Mouse (Mus musculus) limb, embryonic 14.5 days (tissue): Measurements from ENCODE around the gene Slc1a7. TPM values are rescaled to one million over a fixed set of nuclear protein-coding genes. Genes with fewer than 3 reads are reported as not detected.

Source experiments
- ATAC-seq: fragments of 200-750 bp; cut with Nextera tagmentation; 2 replicates; pipeline ENCODE4 v1.8.0; 2017; ENCODE audit warnings: low read depth, moderate number of reproducible peaks, moderate TSS enrichment; ENCODE audit not compliant: low FRiP score
- DNase-seq: peaks from one replicate; pipeline ENCODE4 v3.0.0-alpha.2; 2015; ENCODE audit warnings: low spot score
- H3K27ac ChIP-seq: fragments of 300-500 bp; sonication (generic); replicated peaks from 2 replicates; pipeline ENCODE4 v1.5.1; 2014; ENCODE audit warnings: low read depth, mild to moderate bottlenecking, low read length, moderate library complexity, mixed read lengths
- H3K27me3 ChIP-seq: fragments of 300-500 bp; sonication (generic); 2 replicates; pipeline ENCODE4 v1.6.1; 2014; ENCODE audit warnings: low read length, mixed read lengths; ENCODE audit not compliant: control insufficient read depth, insufficient read depth
- H3K36me3 ChIP-seq: fragments of 300-500 bp; sonication (generic); 2 replicates; pipeline ENCODE4 v1.6.1; 2014; ENCODE audit warnings: mild to moderate bottlenecking, low read length, moderate library complexity, mixed read lengths; ENCODE audit not compliant: control insufficient read depth, insufficient read depth
- H3K4me1 ChIP-seq: fragments of 300-500 bp; sonication (generic); 2 replicates; pipeline ENCODE4 v1.6.1; 2014; ENCODE audit warnings: antibody characterized with exemption, low read length, mixed read lengths; ENCODE audit not compliant: control insufficient read depth, insufficient read depth
- H3K4me2 ChIP-seq: fragments of 300-500 bp; sonication (generic); replicated peaks from 2 replicates; pipeline ENCODE4 v1.6.1; 2014; ENCODE audit warnings: low read depth, mild to moderate bottlenecking, low read length, moderate library complexity; ENCODE audit not compliant: severe bottlenecking
- H3K4me3 ChIP-seq: fragments of 300-500 bp; sonication (generic); replicated peaks from 2 replicates; pipeline ENCODE4 v1.5.1; 2014; ENCODE audit warnings: low read length
- H3K9ac ChIP-seq: fragments of 300-500 bp; sonication (generic); 2 replicates; pipeline ENCODE4 v1.6.1; 2014; ENCODE audit warnings: mild to moderate bottlenecking, low read depth, low read length, moderate library complexity; ENCODE audit not compliant: severe bottlenecking
- H3K9me3 ChIP-seq: fragments of 300-500 bp; sonication (generic); 2 replicates; pipeline ENCODE4 v1.6.1; 2016; ENCODE audit warnings: low read length; ENCODE audit not compliant: control insufficient read depth
- POLR2A ChIP-seq: fragments of 200-500 bp; IDR thresholded peaks from 2 replicates; pipeline ENCODE4 v1.8.0; 2012; ENCODE audit warnings: inconsistent platforms, mild to moderate bottlenecking, moderate library complexity, borderline replicate concordance; ENCODE audit not compliant: insufficient read depth, insufficient read length; ENCODE audit errors: extremely low read depth
- WGBS: fragments of 180-500 bp; shearing (Covaris S2); extraction: QIAGEN DNeasy Blood & Tissue Kit; methylation state at CpG from one replicate; pipeline ENCODE4 v1.1.7; 2014; 5-methylcytosine and 5-hydroxymethylcytosine counted together
- polyA plus RNA-seq, 2 experiments: library from polyadenylated mRNA; depleted of rRNA in 1 of 2; stranded (reverse) in 1 of 2; unstranded in 1 of 2; fragments of >200 nt; fragmentation: Nextera tagmentation in 1 of 2; extraction: Ambion mirVana in 1 of 2; gene quantifications; 2 replicates each; pipeline versions ENCODE4 v1.2.1 to v1.2.3; 2012 to 2014

Slc1a7 gene
- polyA plus RNA-seq, 2 experiments: 0.16 TPM; not detected in 1

DNA sequence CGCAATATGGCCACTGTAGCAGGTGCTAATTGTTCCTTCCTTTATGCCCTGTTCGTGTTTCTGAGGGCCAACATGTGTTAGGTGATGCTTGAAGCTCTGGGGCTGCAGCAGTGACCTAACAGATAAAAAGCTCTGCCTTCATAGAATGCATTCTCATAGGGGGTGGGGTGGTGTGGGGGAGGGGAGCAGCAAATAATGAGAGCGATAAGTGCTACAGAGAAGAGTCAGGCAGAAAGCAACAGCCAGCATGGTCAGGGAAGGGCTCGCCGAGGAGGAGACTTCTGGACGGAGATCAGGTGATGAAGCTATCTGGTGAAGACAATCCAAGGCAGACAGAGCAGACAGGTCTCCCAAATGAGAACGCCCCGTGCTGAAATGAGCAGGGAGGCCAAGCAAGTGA is 84.5 kb downstream of the Slc1a7 start:
- no peak overlapping the region for H3K4me2 ChIP-seq
- H3K9ac ChIP-seq: no peak overlapping the region
- 86% methylated on average over 8 of the region's 8 CpGs for WGBS

DNA sequence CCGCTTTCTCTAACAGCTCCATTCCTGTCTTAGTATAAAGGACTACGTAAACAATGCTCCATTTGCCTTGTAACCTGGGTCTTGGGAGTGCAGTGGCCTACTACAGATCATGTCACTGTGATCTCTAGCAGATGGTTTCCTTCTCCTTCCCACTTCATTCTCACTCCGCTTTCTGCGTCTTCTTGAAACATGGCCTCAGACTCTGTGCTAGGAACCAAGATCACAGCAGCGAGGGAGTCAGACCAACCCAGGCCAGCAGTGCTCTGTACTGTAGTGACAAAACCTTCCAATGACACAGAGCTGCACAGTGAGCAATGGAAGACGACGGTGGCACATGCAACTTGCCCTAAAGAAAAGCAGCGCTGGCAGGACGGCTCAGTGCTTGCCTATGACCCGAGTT is 87.7 kb downstream of the Slc1a7 start:
- H3K36me3 ChIP-seq: peaks cover 69% of the 10 kb centered on the region
- no peak overlapping the region for H3K9ac ChIP-seq
- H3K27me3 ChIP-seq: no peaks in the 10 kb centered on the region
- H3K27ac ChIP-seq: no peak overlapping the region
- H3K4me3 ChIP-seq: no peak overlapping the region
- H3K9me3 ChIP-seq: no peaks in the 10 kb centered on the region
- DNase-seq (no peak), ATAC-seq (no peak)
- TF ChIP-seq POLR2A: no peak
- no peaks in the 10 kb centered on the region for H3K4me1 ChIP-seq
- WGBS: 90% methylated on average over 10 of the region's 10 CpGs
- H3K4me2 ChIP-seq: no peak overlapping the region

More for the DNA sequence above, 84.5 kb downstream of the Slc1a7 start:
- H3K9me3 ChIP-seq: no peaks in the 10 kb centered on the region
- H3K27me3 ChIP-seq: no peaks in the 10 kb centered on the region
- H3K4me3 ChIP-seq: no peak overlapping the region
- H3K27ac ChIP-seq: no peak overlapping the region
- no peak for DNase-seq
- peaks cover 81% of the 10 kb centered on the region for H3K36me3 ChIP-seq
- H3K4me1 ChIP-seq: no peaks in the 10 kb centered on the region
- no peak for ATAC-seq
- TF ChIP-seq POLR2A: no peak

DNA sequence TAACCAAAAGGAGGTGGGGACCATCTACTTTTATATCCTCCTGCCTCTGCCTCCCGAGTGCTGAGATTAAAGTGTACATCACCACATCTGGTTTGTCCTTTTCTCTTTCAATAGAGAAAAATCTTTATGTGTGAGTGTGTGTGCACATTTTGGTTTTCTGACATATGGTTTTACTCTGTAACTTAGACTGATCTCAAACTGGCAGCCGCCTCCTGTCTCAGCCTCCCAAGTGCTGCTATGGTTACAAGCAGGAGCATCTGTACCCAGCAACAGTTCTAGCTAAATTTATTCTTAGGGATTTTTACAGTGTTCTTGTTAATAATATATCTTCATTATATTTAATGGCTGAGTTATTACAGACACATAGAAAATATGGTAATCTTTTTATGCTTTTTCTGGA is 89.1 kb downstream of the Slc1a7 start:
- DNase-seq (no peak), ATAC-seq (no peak)
- 90% methylated on average over 2 of the region's 2 CpGs for WGBS
- no peak overlapping the region for H3K9ac ChIP-seq
- H3K9me3 ChIP-seq: no peaks in the 10 kb centered on the region
- no peaks in the 10 kb centered on the region for H3K27me3 ChIP-seq
- no peak overlapping the region for H3K27ac ChIP-seq
- H3K4me1 ChIP-seq: no peaks in the 10 kb centered on the region
- H3K36me3 ChIP-seq: peaks cover 66% of the 10 kb centered on the region
- no peak for TF ChIP-seq POLR2A
- no peak overlapping the region for H3K4me3 ChIP-seq
- no peak overlapping the region for H3K4me2 ChIP-seq

DNA sequence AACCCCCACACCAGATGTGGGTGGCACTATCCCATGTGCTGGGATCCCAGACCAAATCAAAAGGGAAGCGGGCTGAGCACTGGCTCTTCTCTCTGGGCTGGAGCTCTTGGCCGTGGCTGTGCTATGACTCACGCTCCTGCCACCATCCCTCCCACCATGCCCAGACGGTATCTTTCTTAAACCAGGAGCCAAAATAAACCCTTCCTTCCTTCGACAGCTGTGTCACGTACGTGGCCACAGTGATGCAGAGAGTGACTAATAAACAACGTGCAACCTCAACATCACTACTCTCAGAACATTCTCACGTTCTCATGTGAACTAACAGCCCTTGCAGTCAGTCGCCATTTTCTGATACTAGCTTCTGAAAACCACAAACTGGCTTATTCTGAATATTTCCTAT is 90.0 kb downstream of the Slc1a7 start:
- peaks cover 65% of the 10 kb centered on the region for H3K36me3 ChIP-seq
- no peak for DNase-seq

DNA sequence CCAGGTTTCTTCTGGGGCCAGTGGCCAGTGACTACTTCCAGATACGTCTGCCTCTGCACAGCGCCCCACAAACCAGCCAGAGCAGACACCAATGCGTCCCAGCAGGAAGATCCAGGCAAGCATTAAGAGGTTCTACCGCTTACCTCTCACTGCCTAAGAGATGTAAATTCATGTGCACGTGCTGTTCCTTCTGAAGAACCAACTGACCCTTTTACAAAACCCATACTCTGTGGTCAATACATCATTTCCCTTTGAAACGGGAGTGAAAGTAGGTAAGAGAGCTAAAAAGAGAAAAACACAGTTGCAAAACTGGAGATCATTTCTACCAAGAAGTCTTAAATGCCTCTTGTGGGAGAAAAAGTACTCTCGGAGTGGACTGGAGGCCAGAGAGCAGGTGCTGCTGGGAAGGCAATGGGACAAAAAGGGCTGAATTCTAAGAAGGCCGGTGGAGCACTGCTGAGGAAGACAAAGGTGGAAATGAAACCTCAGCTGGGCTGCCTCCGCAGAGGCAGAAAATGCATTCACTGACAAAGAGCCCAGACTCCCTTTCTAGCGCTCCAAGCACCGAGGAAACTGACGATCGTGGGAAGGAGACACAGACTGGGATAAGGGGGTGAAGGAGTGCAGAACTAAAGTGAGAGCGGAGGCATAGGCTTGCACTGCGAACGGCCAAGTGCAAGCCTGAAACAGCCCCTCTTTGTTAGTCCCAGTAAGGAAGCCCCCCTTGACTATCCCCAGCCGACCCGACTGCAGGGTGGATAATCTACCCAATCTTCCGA is 91.7 kb downstream of the Slc1a7 start:
- WGBS: 81% methylated on average over 19 of the region's 19 CpGs
- ATAC-seq: no peak
- H3K36me3 ChIP-seq: peaks cover 67% of the 10 kb centered on the region

More for the DNA sequence above, 90.0 kb downstream of the Slc1a7 start:
- no peak overlapping the region for H3K4me3 ChIP-seq
- H3K4me1 ChIP-seq: no peaks in the 10 kb centered on the region
- no peak overlapping the region for H3K27ac ChIP-seq
- 89% methylated on average over 10 of the region's 10 CpGs for WGBS
- no peak for ATAC-seq
- no peaks in the 10 kb centered on the region for H3K9me3 ChIP-seq
- no peaks in the 10 kb centered on the region for H3K27me3 ChIP-seq
- no peak overlapping the region for H3K9ac ChIP-seq
- no peak overlapping the region for H3K4me2 ChIP-seq
- TF ChIP-seq POLR2A: no peak

More for the DNA sequence above, 91.7 kb downstream of the Slc1a7 start:
- no peak overlapping the region for H3K4me3 ChIP-seq
- H3K4me1 ChIP-seq: no peaks in the 10 kb centered on the region
- H3K4me2 ChIP-seq: no peak overlapping the region
- no peak for TF ChIP-seq POLR2A
- no peaks in the 10 kb centered on the region for H3K9me3 ChIP-seq
- H3K9ac ChIP-seq: no peak overlapping the region
- no peak for DNase-seq
- H3K27ac ChIP-seq: no peak overlapping the region
- no peaks in the 10 kb centered on the region for H3K27me3 ChIP-seq
